Mouse (Mus musculus): Measurements from ENCODE around the gene Peg10. TPM values are rescaled to one million over a fixed set of nuclear protein-coding genes. Genes with fewer than 3 reads are reported as not detected.

Gene Peg10
- 4.2 and 8.5 TPM in 2 replicates for polyA plus RNA-seq (2012; rRNA removed; ENCODE audit: low replicate concordance)

GRCm38 (mm10) chr6:4746696-4747439 is at the start of gene Peg10, which contains the start of gene Sgce:
TSS of gene Peg10 (plus strand) at chr6:4747306.
TSS of gene Sgce (minus strand) at chr6:4747207.

Other genes starting within 250 kb of the Peg10 start
- gene Col1a2, start 242.5 kb upstream of the Peg10 start, polyA plus RNA-seq (2012; rRNA removed; ENCODE audit: low replicate concordance) = 149 and 787 TPM in 2 replicates
- gene Casd1, start 146.5 kb upstream of the Peg10 start, polyA plus RNA-seq (2012; rRNA removed; ENCODE audit: low replicate concordance) = 12.0 and 22.0 TPM in 2 replicates
- 45.5 and 64.9 TPM in 2 replicates for gene Sgce, start 99 bp upstream of the Peg10 start, polyA plus RNA-seq (2012; rRNA removed; ENCODE audit: low replicate concordance)
- gene Ppp1r9a, start 155.6 kb downstream of the Peg10 start, polyA plus RNA-seq (2012; rRNA removed; ENCODE audit: low replicate concordance) = 6.7 and 7.8 TPM in 2 replicates